Mouse (Mus musculus) left cerebral cortex, postnatal 25 days (tissue): ENCODE data around the gene Rgl2. TPM values are rescaled to one million over a fixed set of nuclear protein-coding genes. Genes with fewer than 3 reads are reported as not detected.
"Not testable (repeated sequence)": the region's sequence is repeated elsewhere in the genome, so short reads cannot be mapped to it uniquely, and the experiment has no call there.

Source experiments
- DNase-seq, 2 experiments: peaks; one replicate each; pipeline ENCODE4 v3.0.0; 2022; ENCODE audit warnings: low spot score in 2 of 2, mixed read lengths in 1 of 2
- intact Hi-C: fragments of 180-260 bp; cut with DNase I; formaldehyde crosslinking; loops from one replicate; pipeline ENCODE4 v1.15.1; 2025
- total RNA-seq, 2 experiments: library from RNA; stranded (reverse); gene quantifications; 2 replicates each; pipeline ENCODE4 v1.2.3; 2021

Gene Rgl2
- 10 to 100 TPM; 55.2 to 66.8 TPM for total RNA-seq

- intact Hi-C loops: loop anchor here (1.0 kb wide), 1 partner anchor 22 kb away; the partner anchor contains the start of gene B3galt4
- DNase-seq: peak; percentile 94
Observed at GRCm38 (mm10) chr17:33929371-33930279, at the start of gene Rgl2. Rgl2 (plus strand) TSS chr17:33929543.

GRCm38 (mm10) chr17:33884320-33884719 is 45.0 kb upstream of the Rgl2 start:
- DNase-seq, intact Hi-C loops: not testable (repeated sequence)

GRCm38 (mm10) chr17:33887802-33888201 is 41.5 kb upstream of the Rgl2 start:
- intact Hi-C loops, DNase-seq: not testable (repeated sequence)

- DNase-seq, intact Hi-C loops: not testable (repeated sequence)
Observed at GRCm38 (mm10) chr17:33888230-33888629, 41.1 kb upstream of the Rgl2 start.

- intact Hi-C loops, DNase-seq: not testable (repeated sequence)
Observed at GRCm38 (mm10) chr17:33889941-33890532, 39.3 kb upstream of the Rgl2 start.

GRCm38 (mm10) chr17:33890533-33891059 is 38.7 kb upstream of the Rgl2 start, which contains the start of gene Kifc1:
Kifc1 (minus strand) TSS chr17:33890661.
- DNase-seq: peak; percentile 99 to 100
- intact Hi-C loops: no loop called here

- no peak for DNase-seq
- intact Hi-C loops: no loop called here
Observed at GRCm38 (mm10) chr17:33891357-33891756, 38.0 kb upstream of the Rgl2 start.

GRCm38 (mm10) chr17:33891892-33892291 is 37.5 kb upstream of the Rgl2 start:
- intact Hi-C loops, DNase-seq: not testable (repeated sequence)

GRCm38 (mm10) chr17:33892429-33892828 is 36.9 kb upstream of the Rgl2 start:
- intact Hi-C loops: no loop called here
- DNase-seq: no peak

- intact Hi-C loops, DNase-seq: not testable (repeated sequence)
Observed at GRCm38 (mm10) chr17:33893011-33893410, 36.3 kb upstream of the Rgl2 start.

- intact Hi-C loops: no loop called here
- DNase-seq: no peak
Observed at GRCm38 (mm10) chr17:33897114-33897794, 32.1 kb upstream of the Rgl2 start.

GRCm38 (mm10) chr17:33898193-33898592 is 31.1 kb upstream of the Rgl2 start:
- intact Hi-C loops, DNase-seq: not testable (repeated sequence)

- intact Hi-C loops: no loop called here
- no peak for DNase-seq
Observed at GRCm38 (mm10) chr17:33899642-33900041, 29.7 kb upstream of the Rgl2 start.

GRCm38 (mm10) chr17:33900281-33900988 is 28.9 kb upstream of the Rgl2 start:
- no peak for DNase-seq
- intact Hi-C loops: no loop called here

GRCm38 (mm10) chr17:33900989-33901314 is 28.4 kb upstream of the Rgl2 start:
- DNase-seq: no peak
- intact Hi-C loops: no loop called here

GRCm38 (mm10) chr17:33901653-33902052 is 27.7 kb upstream of the Rgl2 start:
- intact Hi-C loops: no loop called here
- DNase-seq: no peak

GRCm38 (mm10) chr17:33902079-33902478 is 27.3 kb upstream of the Rgl2 start:
- no peak for DNase-seq
- intact Hi-C loops: no loop called here

GRCm38 (mm10) chr17:33902491-33902890 is 26.9 kb upstream of the Rgl2 start:
- no peak for DNase-seq
- intact Hi-C loops: no loop called here

GRCm38 (mm10) chr17:33903911-33904651 is 25.3 kb upstream of the Rgl2 start:
- intact Hi-C loops, DNase-seq: not testable (repeated sequence)
